Mouse (Mus musculus) heart, postnatal 25 days (tissue): Measurements from ENCODE around the gene Slc37a1. TPM values are rescaled to one million over a fixed set of nuclear protein-coding genes. Genes with fewer than 3 reads are reported as not detected.
"Not testable (repeated sequence)": the region's sequence is repeated elsewhere in the genome, so short reads cannot be mapped to it uniquely, and the experiment has no call there.

ENCODE experiments used
- DNase-seq: peaks from one replicate; pipeline ENCODE4 v3.0.0; 2022; ENCODE audit warnings: low spot score
- intact Hi-C: fragments of 180-260 bp; cut with DNase I; formaldehyde crosslinking; loops from one replicate; pipeline ENCODE4 v1.15.1; 2025
- total RNA-seq, 2 experiments: library from RNA; stranded (reverse); gene quantifications; 2 replicates each; pipeline ENCODE4 v1.2.3; 2021

The Slc37a1 gene
- total RNA-seq, 2 experiments from 2014 or later: 10.4 to 13.3 TPM

DNA sequence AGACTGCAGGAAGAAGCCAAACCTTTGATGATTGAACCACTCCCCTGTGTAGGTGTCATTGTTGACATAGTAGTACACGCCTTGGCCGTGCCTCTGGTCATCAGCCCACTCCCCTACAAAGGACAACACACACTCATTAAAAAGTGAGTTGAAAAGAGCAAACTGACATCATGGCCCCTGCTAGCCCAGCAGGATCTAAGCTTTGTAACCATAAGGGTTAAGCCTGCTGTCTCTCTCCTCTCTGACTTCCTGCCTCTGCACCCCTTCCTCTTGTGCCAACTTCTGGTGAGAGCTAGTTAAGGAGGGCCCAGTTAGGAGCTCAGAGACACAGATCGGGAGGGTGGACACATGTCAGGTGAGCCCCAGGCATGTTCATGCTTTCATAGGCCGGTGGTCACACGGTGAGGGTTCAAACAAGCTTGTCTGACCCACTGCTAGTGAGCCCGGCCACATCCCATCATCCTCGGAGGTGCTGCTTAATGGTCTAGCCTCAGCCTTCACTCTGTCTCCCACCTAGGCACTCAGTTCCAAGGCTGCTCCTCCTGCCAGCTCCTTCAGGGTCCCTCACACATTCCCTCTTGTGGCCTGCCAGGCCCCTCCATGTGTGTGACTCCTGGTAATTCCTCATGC, 20.2 kb upstream of the Slc37a1 start:
- intact Hi-C loops: no loop called here
- no peak for DNase-seq

- DNase-seq: no peak
- intact Hi-C loops: no loop called here
These were observed 19.5 kb upstream of the Slc37a1 start for GRCm38 (mm10) chr17:31267138-31267537.

- intact Hi-C loops: no loop called here
- DNase-seq: no peak
These were observed 19.0 kb upstream of the Slc37a1 start for GRCm38 (mm10) chr17:31267603-31268002.

GRCm38 (mm10) chr17:31268016-31268415, 18.6 kb upstream of the Slc37a1 start:
- DNase-seq: no peak
- intact Hi-C loops: no loop called here

- DNase-seq: no peak
- intact Hi-C loops: no loop called here
These were observed 16.8 kb upstream of the Slc37a1 start for GRCm38 (mm10) chr17:31269761-31270160.

DNA sequence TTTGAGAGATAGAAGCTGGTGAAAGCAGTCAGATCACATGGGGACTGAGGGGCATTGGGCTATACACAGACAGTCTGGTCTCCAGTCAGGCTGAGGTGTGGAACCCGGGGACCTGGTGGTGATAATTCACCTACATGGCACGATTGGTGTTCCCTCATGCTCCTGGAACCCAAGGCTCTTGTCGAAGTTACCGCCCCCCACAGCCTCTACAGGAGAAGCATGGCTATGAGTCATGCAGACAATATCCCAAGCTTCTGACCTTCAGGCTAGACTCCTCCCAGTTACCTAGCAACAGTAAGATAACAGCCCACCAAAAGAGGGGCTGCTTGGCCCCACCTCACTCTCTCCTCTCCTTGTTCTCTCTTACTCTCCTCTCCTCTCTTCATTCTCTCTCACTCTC, 16.3 kb upstream of the Slc37a1 start:
- no peak for DNase-seq

DNA sequence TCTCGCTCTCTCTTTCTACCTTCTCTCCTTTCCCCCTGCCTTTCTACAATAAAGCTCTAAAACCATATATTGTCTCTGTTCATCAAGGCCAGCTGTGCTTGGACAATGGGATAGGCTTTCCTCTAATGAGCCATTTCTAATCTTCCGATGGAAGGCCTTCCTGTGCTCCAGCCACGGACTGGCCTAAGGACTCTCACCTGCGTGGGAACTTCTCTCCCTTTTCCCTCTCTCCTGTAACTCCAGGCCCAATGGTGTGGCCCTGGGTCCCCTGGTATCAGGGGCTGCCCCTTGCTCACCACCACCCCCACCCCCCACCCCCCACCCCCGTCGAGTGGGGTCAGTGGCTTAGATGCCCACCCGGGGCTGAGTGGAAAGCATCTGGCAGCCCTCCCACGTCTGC, 15.9 kb upstream of the Slc37a1 start:
- intact Hi-C loops, DNase-seq: not testable (repeated sequence)

More for the DNA sequence above, 16.3 kb upstream of the Slc37a1 start:
- intact Hi-C loops: no loop called here

DNA sequence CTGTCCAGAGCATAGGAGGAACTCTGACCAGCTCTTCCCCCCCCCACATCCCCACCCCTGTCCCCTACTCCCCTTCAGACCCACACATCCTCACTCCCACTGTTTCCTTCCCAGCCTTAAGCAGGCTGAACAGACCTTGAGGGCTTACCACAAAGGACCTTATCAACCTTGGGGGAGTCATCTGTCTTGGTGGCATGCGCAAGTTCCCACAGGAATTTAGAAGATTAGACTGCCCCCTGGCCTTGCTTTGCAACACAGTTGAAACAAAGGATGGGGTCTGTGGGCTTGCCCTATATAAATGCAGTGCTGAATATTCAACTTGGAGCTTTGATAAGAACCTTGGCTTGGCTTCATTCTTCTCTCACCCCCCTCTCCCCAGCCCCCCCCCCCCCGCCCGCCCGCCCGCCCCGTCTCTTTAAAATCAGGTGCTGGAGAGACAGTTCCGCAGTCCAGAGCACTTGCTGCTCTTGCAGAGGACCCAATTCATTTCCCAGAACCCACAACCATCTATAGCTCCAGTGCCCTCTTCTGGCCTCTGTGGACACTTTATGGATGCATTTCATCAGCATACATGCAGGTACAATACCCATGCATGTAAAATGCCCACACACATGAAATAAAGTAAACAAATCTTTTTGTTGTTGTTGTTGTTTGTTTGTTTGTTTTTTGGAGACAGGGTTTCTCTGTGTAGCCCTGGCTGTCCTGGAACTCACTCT, 15.3 kb upstream of the Slc37a1 start:
- no peak for DNase-seq
- intact Hi-C loops: no loop called here

GRCm38 (mm10) chr17:31272416-31273165, 14.0 kb upstream of the Slc37a1 start:
- intact Hi-C loops: no loop called here
- DNase-seq: no peak

- no peak for DNase-seq
- intact Hi-C loops: no loop called here
These were observed 13.0 kb upstream of the Slc37a1 start for GRCm38 (mm10) chr17:31273631-31274030.

GRCm38 (mm10) chr17:31275181-31275580, 11.4 kb upstream of the Slc37a1 start:
- DNase-seq: no peak
- intact Hi-C loops: no loop called here

- no peak for DNase-seq
- intact Hi-C loops: no loop called here
These were observed 10.2 kb upstream of the Slc37a1 start for GRCm38 (mm10) chr17:31276207-31276921.

DNA sequence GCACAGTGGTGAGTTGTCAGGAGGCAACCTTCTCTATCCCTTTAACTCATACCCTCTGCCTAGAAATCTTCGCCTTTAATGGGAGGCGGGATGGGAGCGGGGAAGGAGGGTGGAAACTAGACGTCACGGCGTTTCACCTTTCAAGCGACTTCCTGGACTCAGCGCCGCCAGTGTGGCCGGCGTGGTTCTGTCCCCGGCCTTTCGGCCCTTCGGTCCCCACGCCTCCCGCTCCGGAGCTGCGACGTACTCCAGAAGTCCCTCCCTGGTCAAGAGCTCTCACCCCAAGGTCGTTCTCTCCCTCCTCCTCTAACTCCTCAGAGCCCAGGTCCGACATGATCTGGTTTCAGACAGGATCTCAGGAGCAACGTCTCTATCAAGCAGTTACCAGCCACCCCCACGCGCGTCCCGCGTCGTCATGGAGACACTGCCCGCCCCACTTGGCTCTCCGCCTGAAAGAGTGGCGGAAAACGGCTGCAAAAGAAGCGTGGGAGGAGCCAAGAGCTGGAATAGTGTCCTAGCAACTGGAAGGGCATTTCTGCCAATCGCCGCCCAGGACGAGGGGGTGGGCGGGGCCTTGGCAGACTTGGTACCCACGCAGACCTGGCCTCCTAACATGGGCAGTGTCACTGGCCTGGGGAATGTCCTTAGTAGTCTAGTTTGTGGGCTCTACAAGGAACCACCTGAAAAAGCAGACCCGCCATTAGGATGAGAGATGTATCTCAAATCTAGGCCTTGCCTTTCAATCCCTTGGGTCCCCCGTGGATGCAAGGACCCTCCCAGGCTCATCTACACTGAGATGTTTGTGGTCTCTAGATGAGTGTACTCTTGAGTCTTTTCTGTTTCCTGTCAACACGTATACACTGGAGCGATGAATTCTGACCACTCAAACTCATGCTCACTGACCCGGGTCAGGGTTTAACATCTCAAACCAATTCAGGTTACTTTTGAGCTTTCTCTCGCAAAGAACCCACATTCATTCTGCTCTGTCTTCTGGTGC, 9.4 kb upstream of the Slc37a1 start, which contains the start of gene Rsph1:
Rsph1 (minus strand) TSS at position 462 of the 997 bp plus-strand sequence.
- intact Hi-C loops: no loop called here
- peak; percentile 95 for DNase-seq

DNA sequence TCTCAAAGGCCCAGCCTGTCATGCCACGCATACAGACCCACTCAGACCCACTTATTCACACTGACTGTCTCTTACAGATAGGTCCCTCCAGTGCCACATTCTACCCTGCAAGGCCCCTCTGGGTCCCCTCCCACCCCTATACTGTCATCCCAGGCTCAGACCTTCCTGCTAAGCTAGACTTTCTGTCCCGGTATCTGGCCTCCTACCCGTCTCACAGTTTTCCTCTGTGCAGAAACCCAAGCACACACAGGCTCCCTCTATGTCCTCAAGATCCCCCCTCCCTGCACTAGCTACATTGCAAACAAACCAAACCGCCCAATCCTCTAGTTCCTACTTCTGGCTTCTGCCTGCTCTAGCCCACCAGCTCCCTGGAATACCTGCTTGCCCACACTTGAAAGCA, 8.7 kb upstream of the Slc37a1 start:
- no peak for DNase-seq
- intact Hi-C loops: no loop called here

DNA sequence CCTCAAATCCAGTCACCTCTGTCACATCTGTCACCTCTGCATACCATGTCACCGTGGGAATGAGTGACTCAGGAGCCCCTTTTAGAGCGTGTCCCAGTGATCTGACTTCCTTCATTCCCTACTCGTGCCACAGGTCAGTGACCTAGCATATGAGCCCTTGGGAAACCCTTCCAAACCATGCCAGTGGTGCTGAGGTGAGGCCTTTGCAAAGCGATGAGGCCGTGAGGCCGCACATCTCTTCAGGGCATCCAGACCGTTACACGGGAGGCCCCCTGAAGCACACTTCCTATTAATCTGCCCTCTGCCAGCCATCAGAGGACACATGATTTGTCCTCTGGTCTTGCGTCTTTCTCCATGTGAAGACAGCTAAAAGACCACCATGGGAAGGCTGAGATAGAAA, 7.1 kb upstream of the Slc37a1 start:
- no peak for DNase-seq
- intact Hi-C loops: no loop called here

GRCm38 (mm10) chr17:31280269-31280668, 6.3 kb upstream of the Slc37a1 start:
- intact Hi-C loops: no loop called here
- no peak for DNase-seq

GRCm38 (mm10) chr17:31281830-31282686, 4.5 kb upstream of the Slc37a1 start:
- intact Hi-C loops: loop anchor here (2.0 kb wide), 1 partner anchor 21 kb away; no protein-coding TSS in a partner anchor
- no peak for DNase-seq

- intact Hi-C loops: loop anchor here (2.0 kb wide), 1 partner anchor 22 kb away; no protein-coding TSS in a partner anchor
- DNase-seq: no peak
These were observed 3.9 kb upstream of the Slc37a1 start for GRCm38 (mm10) chr17:31282687-31283053.
